Mouse (Mus musculus) lung, embryonic 16.5 days (tissue): ENCODE data around the gene Atcay. TPM values are rescaled to one million over a fixed set of nuclear protein-coding genes. Genes with fewer than 3 reads are reported as not detected.

Experiments
- ATAC-seq: fragments of 200-750 bp; cut with Nextera tagmentation; 2 replicates; pipeline ENCODE4 v1.8.0; 2017; ENCODE audit warnings: low read depth, mild to moderate bottlenecking, moderate library complexity
- H3K27ac ChIP-seq: fragments of 300-500 bp; sonication (generic); 2 replicates; pipeline ENCODE4 v1.5.1; 2014; ENCODE audit warnings: mild to moderate bottlenecking, control low read depth, low read length
- H3K27me3 ChIP-seq: fragments of 300-500 bp; sonication (generic); 2 replicates; pipeline ENCODE4 v1.6.1; 2014; ENCODE audit warnings: low read depth, low read length, mixed read lengths; ENCODE audit not compliant: control insufficient read depth, insufficient read depth
- H3K36me3 ChIP-seq: fragments of 300-500 bp; sonication (generic); 2 replicates; pipeline ENCODE4 v1.6.1; 2014; ENCODE audit warnings: low read length; ENCODE audit not compliant: control insufficient read depth, insufficient read depth
- H3K4me1 ChIP-seq: fragments of 300-500 bp; sonication (generic); replicated peaks from 2 replicates; pipeline ENCODE4 v1.6.1; 2014; ENCODE audit warnings: low read length, mixed read lengths; ENCODE audit not compliant: control insufficient read depth, insufficient read depth
- H3K4me2 ChIP-seq: fragments of 300-500 bp; sonication (generic); 2 replicates; pipeline ENCODE4 v1.6.1; 2014; ENCODE audit warnings: low read depth, low read length, control low read depth
- H3K4me3 ChIP-seq: fragments of 300-500 bp; sonication (generic); 2 replicates; pipeline ENCODE4 v1.5.1; 2014; ENCODE audit warnings: mild to moderate bottlenecking, low read length, control low read depth
- H3K9ac ChIP-seq: fragments of 300-500 bp; sonication (generic); 2 replicates; pipeline ENCODE4 v1.6.1; 2014; ENCODE audit warnings: low read length, control low read depth
- H3K9me3 ChIP-seq: fragments of 300-500 bp; sonication (generic); 2 replicates; pipeline ENCODE4 v1.6.1; 2016; ENCODE audit warnings: low read length; ENCODE audit not compliant: control insufficient read depth
- WGBS: fragments of 180-500 bp; shearing (Covaris S2); extraction: QIAGEN DNeasy Blood & Tissue Kit; methylation state at CpG from one replicate; pipeline ENCODE4 v1.1.7; 2014; 5-methylcytosine and 5-hydroxymethylcytosine counted together
- polyA plus RNA-seq: library from polyadenylated mRNA; unstranded; fragments of >200 nt; fragmentation: Nextera tagmentation; extraction: Ambion mirVana; gene quantifications from 2 replicates; pipeline ENCODE4 v1.2.1, GENCODE M21; 2015

Gene Atcay
- polyA plus RNA-seq, 1 experiment from 2014 or later, result 0.36 TPM

- H3K27me3 ChIP-seq, result peaks cover 40% of the 10 kb centered on the region
- ATAC-seq, result no peak
- no peaks in the 10 kb centered on the region for H3K9me3 ChIP-seq
- no peak overlapping the region for H3K9ac ChIP-seq
- no peak overlapping the region for H3K27ac ChIP-seq
- no peaks in the 10 kb centered on the region for H3K36me3 ChIP-seq
- peaks cover 15% of the 10 kb centered on the region for H3K4me1 ChIP-seq
- no peak overlapping the region for H3K4me2 ChIP-seq
- WGBS, result 58% methylated on average over 11 of the region's 11 CpGs
- H3K4me3 ChIP-seq, result no peak overlapping the region
Measured at GRCm38 (mm10) chr10:81196470-81197065, 34.1 kb downstream of the Atcay start.

DNA sequence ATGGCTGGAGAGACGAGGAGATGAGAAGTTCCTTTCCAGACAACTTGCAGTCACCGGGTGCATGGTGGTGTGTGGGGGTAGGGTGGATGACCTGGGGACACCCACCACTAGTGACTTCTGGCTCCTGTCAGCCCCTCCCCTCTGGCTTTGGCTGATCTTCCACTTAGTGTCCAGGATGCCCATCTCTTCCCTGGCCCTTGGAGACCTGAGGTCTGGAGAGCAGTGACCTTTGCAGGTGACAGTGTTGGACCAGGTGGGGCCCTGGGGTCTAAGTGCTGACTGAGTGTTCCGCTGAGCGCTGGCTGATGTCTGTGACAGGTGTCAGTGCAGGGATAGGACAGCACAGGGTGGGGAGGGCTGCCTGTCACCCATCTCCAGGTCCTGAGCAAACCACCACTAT is 35.3 kb downstream of the Atcay start:
- Histone ChIP-seq H3K27me3 (peaks cover 40% of the 10 kb centered on the region), H3K36me3 (peaks cover 6% of the 10 kb centered on the region), H3K9me3 (no peaks in the 10 kb centered on the region), H3K4me3 (no peak overlapping the region), H3K4me1 (peaks cover 23% of the 10 kb centered on the region), H3K4me2 (no peak overlapping the region), H3K9ac (peak overlapping the region; percentile 56), H3K27ac (peak overlapping the region; percentile 54; the same call in 1 of the 2 replicates)
- 57% methylated on average over 4 of the region's 4 CpGs for WGBS
- ATAC-seq, result no peak

DNA sequence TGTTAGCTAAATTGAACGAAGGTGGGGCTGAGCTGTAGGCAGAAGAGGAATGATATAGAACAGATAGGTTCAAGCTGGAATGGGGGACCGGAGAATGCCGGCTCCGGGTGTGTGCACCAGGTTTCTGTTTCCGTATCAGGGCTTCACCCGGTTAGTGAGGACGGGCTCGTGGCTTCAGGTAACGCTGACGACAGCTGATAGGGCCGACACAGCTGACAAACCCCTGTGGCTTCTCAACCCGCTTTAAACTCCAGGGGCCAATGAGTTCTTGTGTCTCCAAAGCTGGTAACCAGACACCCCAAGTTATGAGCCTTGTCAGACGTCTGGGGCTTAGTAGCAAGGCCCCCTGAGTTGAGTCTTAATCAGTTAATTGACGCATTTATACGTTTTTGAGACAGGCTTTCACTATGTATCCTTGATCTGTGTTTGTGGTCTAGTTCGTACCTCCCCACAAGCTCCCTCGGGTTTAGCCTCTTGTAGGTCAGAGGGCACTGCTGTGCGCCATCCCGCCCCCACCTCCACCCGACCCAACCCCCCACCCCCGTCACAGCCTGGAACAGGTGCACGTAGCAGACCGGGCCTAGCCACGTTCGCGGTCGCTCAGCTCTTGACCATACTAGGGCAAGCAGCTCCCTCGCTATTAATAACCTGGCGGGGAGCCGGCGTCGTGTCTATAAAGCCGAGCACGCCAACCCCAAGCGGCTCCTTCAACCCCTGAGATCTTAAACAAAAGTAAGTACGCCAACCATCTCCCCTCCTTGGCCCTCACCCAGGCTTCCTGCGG is 36.5 kb downstream of the Atcay start:
- peak; percentile 16; the same call in 1 of the 2 replicates for ATAC-seq
- Histone ChIP-seq H3K4me3 (0 out of 2 replicates have a peak overlapping the region, but pooled peaks have one; percentile 15), H3K9me3 (no peaks in the 10 kb centered on the region), H3K4me1 (peaks cover 23% of the 10 kb centered on the region), H3K27me3 (peaks cover 40% of the 10 kb centered on the region), H3K4me2 (peak overlapping the region; percentile 33; the same call in 1 of the 2 replicates), H3K36me3 (peaks cover 9% of the 10 kb centered on the region), H3K27ac (peak overlapping the region; percentile 54; the same call in 1 of the 2 replicates), H3K9ac (peak overlapping the region; percentile 56; the same call in 1 of the 2 replicates)
- WGBS, result 10% methylated on average over 37 of the region's 37 CpGs

DNA sequence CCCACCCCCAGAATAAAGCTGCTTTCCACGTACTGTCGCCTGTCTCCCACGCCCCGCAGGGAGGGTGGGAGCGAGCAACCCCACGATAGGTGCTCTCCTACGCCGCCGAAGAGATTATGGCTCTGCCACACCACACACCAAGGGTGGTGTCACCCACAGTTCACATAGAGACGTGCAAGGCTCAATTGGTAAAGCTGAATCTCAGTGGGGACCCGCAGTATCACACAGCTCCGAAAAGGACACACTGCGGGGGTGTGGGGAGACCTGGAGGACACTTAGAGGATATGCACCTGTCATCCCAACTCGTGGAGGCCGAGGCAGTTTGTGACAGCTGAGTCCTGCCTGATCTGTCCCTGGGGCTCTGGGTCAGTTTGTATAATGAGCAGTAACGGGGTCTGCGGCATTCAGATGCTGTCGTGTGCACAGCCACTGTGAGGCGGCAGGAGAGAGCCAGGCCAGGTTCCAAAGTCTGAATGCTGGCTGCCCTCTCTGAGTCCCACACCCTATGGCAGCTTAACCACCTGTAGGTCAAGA is 37.6 kb downstream of the Atcay start:
- Histone ChIP-seq H3K9ac (peak overlapping the region; percentile 66), H3K4me3 (peak overlapping the region; percentile 50)

DNA sequence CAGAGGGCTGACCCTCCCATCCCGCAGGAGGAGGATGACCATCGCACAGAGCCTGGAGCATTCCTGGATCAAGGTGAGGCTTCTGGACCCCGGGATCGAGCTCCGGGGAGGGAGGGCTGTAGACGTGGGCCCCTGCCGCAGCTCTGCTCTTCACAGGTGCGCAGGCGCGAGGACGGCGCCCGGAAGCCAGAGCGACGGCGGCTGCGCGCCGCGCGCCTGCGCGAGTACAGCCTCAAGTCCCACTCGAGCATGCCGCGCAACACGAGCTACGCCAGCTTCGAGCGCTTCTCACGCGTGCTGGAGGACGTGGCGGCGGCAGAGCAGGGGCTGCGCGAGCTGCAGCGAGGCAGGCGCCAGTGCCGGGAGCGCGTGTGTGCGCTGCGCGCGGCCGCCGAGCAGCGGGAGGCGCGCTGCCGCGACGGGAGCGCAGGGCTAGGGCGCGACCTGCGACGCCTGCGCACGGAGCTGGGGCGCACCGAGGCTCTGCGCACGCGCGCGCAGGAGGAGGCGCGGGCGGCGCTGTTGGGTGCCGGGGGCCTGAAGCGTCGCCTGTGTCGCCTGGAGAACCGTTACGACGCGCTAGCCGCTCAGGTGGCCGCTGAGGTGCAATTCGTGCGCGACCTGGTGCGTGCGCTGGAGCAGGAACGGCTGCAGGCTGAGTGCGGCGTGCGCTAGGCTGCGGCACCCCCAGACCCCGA is 38.2 kb downstream of the Atcay start:
- Histone ChIP-seq H3K9ac (peak overlapping the region; percentile 66), H3K36me3 (peaks cover 12% of the 10 kb centered on the region), H3K4me2 (peak overlapping the region; percentile 95), H3K4me1 (peaks cover 23% of the 10 kb centered on the region), H3K9me3 (no peaks in the 10 kb centered on the region), H3K4me3 (peak overlapping the region; percentile 50), H3K27me3 (peaks cover 36% of the 10 kb centered on the region), H3K27ac (peak overlapping the region; percentile 82)
- under 1% methylated on average over 85 of the region's 93 CpGs for WGBS
- ATAC-seq, result peak; percentile 90

More for the DNA sequence above, 37.6 kb downstream of the Atcay start:
- 4% methylated on average over 19 of the region's 19 CpGs for WGBS
- Histone ChIP-seq H3K27me3 (peaks cover 36% of the 10 kb centered on the region), H3K27ac (peak overlapping the region; percentile 66; the same call in 1 of the 2 replicates), H3K4me2 (peak overlapping the region; percentile 95), H3K9me3 (no peaks in the 10 kb centered on the region), H3K36me3 (peaks cover 12% of the 10 kb centered on the region), H3K4me1 (peaks cover 23% of the 10 kb centered on the region)
- peak; percentile 22 for ATAC-seq

DNA sequence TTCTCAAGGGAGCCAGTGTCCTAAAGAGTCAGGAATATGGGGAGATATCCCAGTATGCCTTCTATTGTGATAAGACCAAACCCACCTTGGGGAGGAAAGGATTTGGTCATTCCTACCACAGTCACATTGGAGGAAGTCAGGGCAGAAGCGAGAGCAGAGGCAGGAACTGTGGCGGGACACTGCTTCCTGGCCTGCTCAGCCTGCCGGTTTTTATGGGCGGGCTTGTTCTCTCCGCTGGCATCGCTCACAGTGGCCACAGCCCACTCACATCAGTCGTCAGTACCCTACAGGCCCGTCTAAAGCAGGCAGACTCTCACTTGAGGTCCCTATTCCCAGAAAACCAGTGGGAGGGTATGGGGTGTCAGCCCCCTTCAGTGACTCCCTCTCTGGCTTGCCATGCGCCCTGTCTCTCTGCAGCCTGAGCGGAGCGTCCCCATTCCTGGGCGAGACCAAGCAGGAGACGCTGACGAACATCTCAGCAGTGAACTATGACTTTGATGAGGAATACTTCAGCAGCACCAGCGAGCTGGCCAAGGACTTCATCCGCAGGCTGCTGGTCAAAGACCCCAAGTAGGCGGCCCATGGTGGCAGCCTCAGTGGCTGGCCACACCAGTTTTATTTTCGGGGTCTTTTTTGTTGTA is 39.2 kb downstream of the Atcay start:
- Histone ChIP-seq H3K4me1 (peaks cover 23% of the 10 kb centered on the region), H3K27ac (peak overlapping the region; percentile 82), H3K36me3 (peaks cover 18% of the 10 kb centered on the region), H3K9ac (no peak overlapping the region), H3K9me3 (no peaks in the 10 kb centered on the region), H3K27me3 (peaks cover 28% of the 10 kb centered on the region), H3K4me3 (peak overlapping the region; percentile 50), H3K4me2 (peak overlapping the region; percentile 95)
- no peak for ATAC-seq
- WGBS, result 72% methylated on average over 18 of the region's 18 CpGs

DNA sequence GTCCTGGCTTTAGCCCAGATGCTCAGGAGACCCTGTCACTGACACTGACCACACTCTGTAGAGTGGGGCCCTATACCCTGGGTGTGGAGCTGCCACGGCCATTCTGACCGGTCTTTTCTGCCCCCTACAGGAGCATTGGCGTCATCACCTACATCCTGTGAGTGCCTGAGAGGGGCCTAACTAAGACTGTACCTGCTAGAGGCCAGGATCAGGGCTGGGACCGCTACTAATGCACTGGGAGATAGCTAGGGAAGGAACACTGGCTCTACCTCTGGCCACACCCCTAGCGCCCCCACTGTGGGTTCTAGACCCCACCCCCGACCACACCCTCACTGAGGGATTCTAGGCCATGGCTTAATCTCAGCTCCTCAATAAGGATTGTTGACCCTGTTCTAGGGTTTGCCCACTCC is 39.7 kb downstream of the Atcay start:
- ATAC-seq, result no peak
- H3K27ac ChIP-seq, result peak overlapping the region; percentile 25; the same call in 1 of the 2 replicates
- H3K9ac ChIP-seq, result no peak overlapping the region
- no peak overlapping the region for H3K4me2 ChIP-seq
- 51% methylated on average over 6 of the region's 6 CpGs for WGBS
- peaks cover 23% of the 10 kb centered on the region for H3K4me1 ChIP-seq
- no peaks in the 10 kb centered on the region for H3K9me3 ChIP-seq
- H3K36me3 ChIP-seq, result peaks cover 18% of the 10 kb centered on the region
- H3K4me3 ChIP-seq, result no peak overlapping the region
- peaks cover 25% of the 10 kb centered on the region for H3K27me3 ChIP-seq

GRCm38 (mm10) chr10:81190236-81190911 is 40.3 kb downstream of the Atcay start:
- H3K9me3 ChIP-seq, result no peaks in the 10 kb centered on the region
- no peak for ATAC-seq
- WGBS, result 67% methylated on average over 31 of the region's 31 CpGs
- no peak overlapping the region for H3K4me3 ChIP-seq
- no peak overlapping the region for H3K4me2 ChIP-seq
- H3K27ac ChIP-seq, result no peak overlapping the region
- peaks cover 23% of the 10 kb centered on the region for H3K27me3 ChIP-seq
- peaks cover 21% of the 10 kb centered on the region for H3K36me3 ChIP-seq
- peaks cover 24% of the 10 kb centered on the region for H3K4me1 ChIP-seq
- H3K9ac ChIP-seq, result no peak overlapping the region
